Mouse (Mus musculus) brain, embryonic 14.5 days (tissue): ENCODE measurements around the gene Zfp992. TPM values are rescaled to one million over a fixed set of nuclear protein-coding genes. Genes with fewer than 3 reads are reported as not detected.
"Not testable (repeated sequence)": the region's sequence is repeated elsewhere in the genome, so short reads cannot be mapped to it uniquely, and the experiment has no call there.

Source experiments
- DNase-seq: peaks from one replicate; pipeline ENCODE4 v3.0.0-alpha.2; 2011; ENCODE audit warnings: low read depth
- CTCF ChIP-seq: fragments of 200-500 bp; IDR thresholded peaks from 2 replicates; pipeline ENCODE4 v1.5.1; 2012; ENCODE audit warnings: inconsistent platforms, mild to moderate bottlenecking, moderate library complexity, borderline replicate concordance; ENCODE audit not compliant: insufficient read depth, insufficient read length; ENCODE audit errors: extremely low read depth
- POLR2A ChIP-seq: fragments of 200-500 bp; IDR thresholded peaks from 2 replicates; pipeline ENCODE4 v1.6.1; 2012; ENCODE audit warnings: mild to moderate bottlenecking, inconsistent platforms, borderline replicate concordance; ENCODE audit not compliant: poor library complexity, insufficient read depth, insufficient read length, severe bottlenecking; ENCODE audit errors: extremely low read depth
- polyA plus RNA-seq: library from polyadenylated mRNA; depleted of rRNA; stranded (reverse); fragments of >200 nt; gene quantifications from 2 replicates; pipeline ENCODE4 v1.2.3, GENCODE M21; 2012; rRNA removed

The Zfp992 gene
- polyA plus RNA-seq: 0.81 and 1.00 TPM in 2 replicates

- not testable (repeated sequence) for DNase-seq
Observed at GRCm38 (mm10) chr4:146448950-146449349, at the start of gene Zfp992. Gene Zfp992 (plus strand): TSS chr4:146449023.

DNA sequence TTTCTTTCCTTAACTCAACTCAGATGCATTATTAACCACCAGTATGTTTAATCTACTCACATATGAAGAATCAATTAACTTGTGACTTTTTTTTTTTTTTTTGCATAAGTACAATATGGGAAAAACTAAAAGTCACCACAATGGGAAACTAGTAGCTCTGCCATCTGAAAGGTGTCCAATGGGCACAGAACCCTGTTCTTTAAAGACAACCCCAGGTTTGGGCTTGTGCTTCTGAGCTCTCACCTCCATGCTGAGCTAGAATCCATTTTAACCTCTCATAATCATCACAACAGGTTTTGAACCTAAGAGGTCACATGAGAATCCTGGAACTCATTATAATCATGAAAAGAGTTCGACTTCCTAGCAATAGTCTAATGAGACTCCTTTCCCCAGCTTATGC, 19.4 kb upstream of the Zfp992 start:
- not testable (repeated sequence) for DNase-seq

DNA sequence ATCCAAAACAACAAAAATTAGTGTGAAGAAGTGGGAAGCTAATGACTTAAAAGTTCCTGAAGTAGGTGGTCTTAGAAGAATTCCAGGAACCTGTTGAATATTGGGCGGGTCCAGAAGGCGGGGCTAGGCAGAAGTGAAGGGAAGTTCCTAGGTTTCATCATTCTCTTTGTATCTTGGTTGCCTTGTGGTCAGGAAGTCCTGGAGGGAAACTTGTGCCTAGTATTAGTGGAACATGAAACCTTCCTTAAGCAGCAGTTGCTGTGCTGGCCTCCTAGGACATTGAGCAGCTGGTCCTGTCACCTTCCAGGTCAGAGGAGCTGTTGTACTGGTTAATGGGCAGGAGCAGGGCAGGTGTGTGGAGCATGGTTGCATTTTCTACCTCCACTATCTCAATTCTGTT, 17.9 kb upstream of the Zfp992 start:
- DNase-seq: not testable (repeated sequence)

GRCm38 (mm10) chr4:146435539-146435938, 13.3 kb upstream of the Zfp992 start:
- not testable (repeated sequence) for DNase-seq

GRCm38 (mm10) chr4:146437256-146437655, 11.6 kb upstream of the Zfp992 start:
- DNase-seq: not testable (repeated sequence)

GRCm38 (mm10) chr4:146444345-146444744, 4.5 kb upstream of the Zfp992 start:
- not testable (repeated sequence) for DNase-seq

DNA sequence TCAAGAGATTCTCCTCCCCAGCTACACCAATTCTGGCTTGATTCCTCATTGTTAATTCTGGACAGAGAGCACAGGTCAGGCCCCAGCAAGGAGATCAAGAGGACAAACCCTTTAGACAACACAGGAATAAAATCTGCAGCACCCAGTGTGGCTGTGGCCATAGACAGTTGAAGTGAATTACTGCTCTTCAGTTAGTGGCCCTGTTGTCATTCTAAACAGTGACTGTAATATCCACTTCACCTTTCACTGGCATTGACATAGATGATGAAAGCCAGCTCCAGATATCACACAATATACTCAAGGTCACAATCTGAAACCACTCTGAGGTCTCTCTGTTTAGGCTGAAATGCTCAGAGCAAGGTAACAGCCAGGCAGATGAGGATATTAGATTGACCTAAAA, 3.7 kb upstream of the Zfp992 start:
- DNase-seq: not testable (repeated sequence)

DNA sequence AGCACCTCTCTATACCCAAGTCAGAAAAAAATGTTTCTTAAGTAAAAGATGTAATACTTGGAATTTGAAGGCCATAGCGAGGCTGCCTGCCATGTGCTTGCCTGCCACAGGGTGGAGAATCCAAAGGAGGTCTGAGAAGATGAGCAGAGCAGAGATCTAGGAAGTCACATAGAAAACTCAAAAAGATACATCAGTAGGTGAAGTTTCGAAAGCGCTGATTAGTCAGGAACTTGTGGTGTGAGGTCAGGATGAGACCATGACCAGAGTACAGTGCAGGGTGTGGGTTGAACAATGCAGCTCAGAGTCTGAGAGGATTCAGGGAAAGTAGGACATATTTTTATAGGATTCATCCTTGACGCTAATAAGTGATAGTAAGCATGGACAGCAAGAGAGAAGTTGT, 2.7 kb upstream of the Zfp992 start:
- DNase-seq: not testable (repeated sequence)

GRCm38 (mm10) chr4:146447016-146447415, 1.8 kb upstream of the Zfp992 start:
- not testable (repeated sequence) for DNase-seq

GRCm38 (mm10) chr4:146449711-146450110, 888 bp downstream of the Zfp992 start:
- DNase-seq: not testable (repeated sequence)

DNA sequence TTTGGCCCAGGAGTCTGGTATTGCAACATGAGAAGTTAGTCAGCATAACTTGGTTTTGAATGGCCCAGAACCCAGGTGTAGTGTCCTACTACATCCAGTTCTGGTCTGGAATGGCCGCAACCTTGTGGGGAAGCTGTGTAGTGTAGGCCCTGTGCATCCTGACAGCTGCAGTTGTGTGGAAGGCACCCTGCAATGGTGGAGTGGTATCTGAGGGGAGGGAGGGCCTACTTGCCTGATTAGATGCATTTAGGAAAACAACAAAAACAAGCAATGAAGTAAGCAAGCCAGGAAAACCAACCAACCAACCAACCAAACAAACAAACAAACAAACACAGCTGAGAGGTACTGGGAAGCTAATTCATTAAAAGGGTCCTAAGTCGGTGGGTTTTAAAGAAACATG, 3.8 kb downstream of the Zfp992 start:
- not testable (repeated sequence) for DNase-seq

- DNase-seq: not testable (repeated sequence)
Observed at GRCm38 (mm10) chr4:146454170-146454569, 5.3 kb downstream of the Zfp992 start.

- no peak for TF ChIP-seq CTCF
- no peak for TF ChIP-seq POLR2A
- DNase-seq: no peak
Observed at GRCm38 (mm10) chr4:146454896-146455295, 6.1 kb downstream of the Zfp992 start.

- no peak for DNase-seq
- TF ChIP-seq POLR2A (no peak), CTCF (no peak)
Observed at GRCm38 (mm10) chr4:146455321-146455721, 6.5 kb downstream of the Zfp992 start.

GRCm38 (mm10) chr4:146456061-146456726, 7.4 kb downstream of the Zfp992 start:
- TF ChIP-seq CTCF: no peak
- no peak for TF ChIP-seq POLR2A
- DNase-seq: no peak

DNA sequence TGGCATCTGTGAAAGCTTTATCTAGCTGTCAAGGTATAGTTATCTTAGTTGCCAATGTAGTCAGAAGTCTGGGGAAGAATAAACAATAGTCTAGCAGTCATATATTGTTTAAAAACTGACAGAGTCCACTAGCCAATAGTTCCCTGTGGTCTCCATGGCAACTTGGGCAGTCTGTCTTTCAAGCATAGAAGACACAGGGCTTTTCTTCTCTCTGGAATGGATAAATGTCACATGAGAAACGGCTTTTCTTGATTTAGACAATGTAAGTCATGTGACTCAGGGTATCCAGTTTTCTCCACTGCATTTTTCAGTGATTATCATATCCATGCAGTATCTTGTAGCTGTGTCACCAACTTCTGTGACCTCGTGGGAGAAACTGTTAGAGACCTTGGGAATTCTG, 8.3 kb downstream of the Zfp992 start:
- DNase-seq: no peak
- TF ChIP-seq CTCF (no peak), POLR2A (no peak)
